Mouse (Mus musculus): ENCODE measurements around the gene Cdh23. TPM values are rescaled to one million over a fixed set of nuclear protein-coding genes. Genes with fewer than 3 reads are reported as not detected.
A peak's percentile ranks its signal among the peaks of the same experiment; 100 is the strongest.

Cdh23 gene
- polyA plus RNA-seq, 1 experiment from 2014 or later, result 6.8 TPM

DNA sequence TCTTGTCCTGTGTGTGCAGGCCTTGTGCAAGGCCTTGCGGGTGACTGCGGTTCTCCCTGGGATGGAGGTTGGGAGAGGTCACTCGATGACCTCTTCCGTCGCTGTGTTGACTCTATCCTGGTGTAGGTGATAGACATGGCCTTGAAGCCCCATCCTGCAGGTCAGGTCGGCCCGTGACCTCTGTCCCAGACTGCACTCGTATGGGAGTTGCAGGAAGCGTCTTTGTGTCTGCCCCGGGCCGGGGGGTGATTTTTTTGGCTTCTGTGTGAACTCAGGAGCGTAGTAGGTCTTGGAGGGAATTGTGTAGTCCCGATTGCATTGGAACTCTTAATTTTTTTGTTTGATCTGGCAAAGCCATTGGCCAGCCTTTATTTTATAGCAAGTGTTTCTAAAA is 418.3 kb downstream of the Cdh23 start:
- peak overlapping the region; percentile 95 for H3K27ac ChIP-seq
- ATAC-seq (ENCODE audit: low FRiP score) (no peak), DNase-seq (ENCODE audit: low spot score) (no peak)
- peak overlapping the region; percentile 61 for H3K4me3 ChIP-seq (replicated peaks; ENCODE audit: low read length)
- H3K36me3 ChIP-seq (replicated peaks; ENCODE audit: control insufficient read depth, insufficient read depth), result no peaks in the 10 kb centered on the region
- H3K9me3 ChIP-seq (ENCODE audit: control insufficient read depth, low read length), result no peaks in the 10 kb centered on the region
- WGBS, result 7% methylated on average over 13 of the region's 13 CpGs
- H3K9ac ChIP-seq, result peak overlapping the region; percentile 74
- peaks cover 47% of the 10 kb centered on the region for H3K4me1 ChIP-seq (replicated peaks; ENCODE audit: control insufficient read depth, insufficient read depth, low read length)
- peak overlapping the region; percentile 77 for H3K4me2 ChIP-seq (replicated peaks)
- H3K27me3 ChIP-seq (ENCODE audit: control insufficient read depth, insufficient read depth, low read length), result no peaks in the 10 kb centered on the region

DNA sequence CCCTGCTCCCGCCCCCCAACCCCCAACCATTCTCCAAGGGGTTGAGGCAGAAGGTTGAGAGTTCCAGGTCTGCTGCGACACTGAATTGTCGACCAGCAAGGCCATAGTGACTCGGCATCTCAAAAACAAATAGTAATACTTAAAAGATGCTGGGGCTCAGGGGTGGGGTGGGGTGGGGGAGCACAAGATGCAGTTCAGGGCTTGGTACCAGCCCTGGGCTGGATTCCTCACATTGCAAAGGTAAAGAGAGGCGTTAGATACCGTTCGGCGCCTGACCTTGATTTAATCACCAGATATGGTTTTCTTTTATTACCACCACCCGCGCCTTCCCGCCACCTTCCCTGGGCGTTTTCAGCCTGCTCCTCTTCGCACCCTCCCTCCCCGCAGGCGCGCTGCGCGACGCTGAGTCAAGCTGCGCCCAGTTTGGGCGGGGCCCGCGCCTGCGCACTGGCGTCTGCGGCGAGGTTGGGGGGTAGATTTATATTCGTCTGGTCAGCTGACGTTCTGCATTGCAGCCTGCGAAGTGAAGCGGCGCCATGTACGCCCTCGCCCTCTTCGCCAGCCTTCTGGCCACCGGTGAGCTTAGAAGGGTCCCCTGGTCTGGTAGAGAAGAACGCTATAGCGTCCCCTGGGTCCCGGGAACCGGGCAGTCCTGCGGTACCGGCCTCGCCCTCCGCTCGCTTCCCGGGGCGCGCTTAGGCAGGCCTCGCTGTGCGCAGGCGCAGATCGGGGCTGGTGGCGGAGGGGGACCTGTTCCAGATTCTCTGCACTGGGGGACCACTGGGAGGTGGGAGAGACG is 418.9 kb downstream of the Cdh23 start, which contains the start of gene Psap:
TSS of gene Psap (plus strand) at position 421 of the 799 bp plus-strand sequence.
- WGBS, result 2% methylated on average over 54 of the region's 54 CpGs
- peak within 1 kb of the TSS; percentile 77 for H3K4me2 ChIP-seq (replicated peaks)

DNA sequence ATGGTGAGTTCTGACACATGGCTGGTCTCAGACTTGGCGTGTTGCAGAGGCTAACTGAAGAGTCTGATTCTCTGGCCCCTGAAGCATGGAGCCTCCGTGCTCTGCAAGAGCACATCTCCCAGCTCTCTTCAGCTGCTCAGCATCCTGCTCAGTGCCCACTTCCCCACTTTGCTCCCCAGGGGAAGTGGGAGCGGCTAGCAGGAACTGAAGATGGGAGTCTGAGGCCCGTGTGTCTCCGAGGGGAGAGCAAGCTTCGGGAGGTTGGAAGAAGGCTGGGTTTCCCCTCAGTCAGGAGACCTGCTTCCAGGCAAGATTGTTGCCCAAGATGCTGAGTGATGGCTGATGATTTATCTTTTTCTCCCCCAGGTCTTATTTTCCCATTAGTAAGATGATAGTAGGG is 422.9 kb downstream of the Cdh23 start:
- ATAC-seq (ENCODE audit: low FRiP score) (no peak), DNase-seq (ENCODE audit: low spot score) (no peak)
- H3K4me3 ChIP-seq (replicated peaks; ENCODE audit: low read length), result no peak overlapping the region
- no peak overlapping the region for H3K4me2 ChIP-seq (replicated peaks)
- no peak overlapping the region for H3K9ac ChIP-seq
- H3K9me3 ChIP-seq (ENCODE audit: control insufficient read depth, low read length), result no peaks in the 10 kb centered on the region
- no peaks in the 10 kb centered on the region for H3K36me3 ChIP-seq (replicated peaks; ENCODE audit: control insufficient read depth, insufficient read depth)
- WGBS, result 72% methylated on average over 6 of the region's 6 CpGs
- no peaks in the 10 kb centered on the region for H3K27me3 ChIP-seq (ENCODE audit: control insufficient read depth, insufficient read depth, low read length)
- H3K27ac ChIP-seq, result no peak overlapping the region
- H3K4me1 ChIP-seq (replicated peaks; ENCODE audit: control insufficient read depth, insufficient read depth, low read length), result peaks cover 3% of the 10 kb centered on the region

More for the DNA sequence above, 418.9 kb downstream of the Cdh23 start, which contains the start of gene Psap:
- DNase-seq (ENCODE audit: low spot score), result peak; percentile 96
- H3K4me1 ChIP-seq (replicated peaks; ENCODE audit: control insufficient read depth, insufficient read depth, low read length), result peaks cover 41% of the 10 kb centered on the region
- H3K9me3 ChIP-seq (ENCODE audit: control insufficient read depth, low read length), result no peaks in the 10 kb centered on the region
- H3K9ac ChIP-seq, result peak within 1 kb of the TSS; percentile 74
- H3K27ac ChIP-seq, result peak within 1 kb of the TSS; percentile 95
- peak within 1 kb of the TSS; percentile 61 for H3K4me3 ChIP-seq (replicated peaks; ENCODE audit: low read length)
- peak; percentile 92 for ATAC-seq (ENCODE audit: low FRiP score)
- no peaks in the 10 kb centered on the region for H3K36me3 ChIP-seq (replicated peaks; ENCODE audit: control insufficient read depth, insufficient read depth)
- H3K27me3 ChIP-seq (ENCODE audit: control insufficient read depth, insufficient read depth, low read length), result no peaks in the 10 kb centered on the region

DNA sequence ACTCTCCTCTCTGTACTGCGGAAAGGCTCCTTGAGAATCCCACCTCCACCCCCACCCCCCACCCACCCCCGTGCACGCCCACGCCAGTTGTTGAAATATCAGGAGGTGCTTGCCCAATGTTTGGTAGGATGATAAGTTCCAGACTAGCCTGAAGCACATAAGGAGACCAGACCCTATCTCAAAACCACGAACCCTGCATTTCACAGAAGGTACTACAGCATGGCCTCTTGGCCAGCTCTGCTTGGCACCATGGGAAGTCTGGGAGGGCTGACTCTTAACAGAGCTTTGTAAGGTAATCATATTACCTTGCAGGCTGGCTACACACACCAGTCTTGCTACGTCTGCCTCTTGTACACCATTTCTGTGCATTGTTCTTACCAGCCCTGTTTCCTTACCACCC is 424.0 kb downstream of the Cdh23 start:
- 73% methylated on average over 6 of the region's 6 CpGs for WGBS
- ATAC-seq (ENCODE audit: low FRiP score), result no peak

DNA sequence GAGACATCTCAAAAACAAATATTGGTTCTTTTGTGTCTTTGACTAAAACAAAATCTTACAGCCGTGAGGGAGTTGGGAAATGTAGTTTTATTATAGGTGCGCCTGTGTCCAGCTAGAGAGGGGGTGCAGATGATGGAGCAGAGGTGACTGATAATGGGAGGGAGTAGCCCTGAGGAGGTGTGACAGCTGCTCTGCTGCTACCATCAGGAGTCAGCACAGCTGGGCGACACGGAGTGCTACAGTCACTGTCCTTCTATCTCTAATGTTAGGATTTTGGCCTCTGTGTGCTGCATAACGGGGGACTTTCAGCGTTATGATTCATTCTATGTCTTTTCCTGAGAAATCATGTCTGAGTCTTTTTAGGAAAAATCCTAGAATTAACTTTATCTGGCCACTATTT is 425.3 kb downstream of the Cdh23 start:
- Histone ChIP-seq H3K27me3 (ENCODE audit: control insufficient read depth, insufficient read depth, low read length) (no peaks in the 10 kb centered on the region), H3K9me3 (ENCODE audit: control insufficient read depth, low read length) (no peaks in the 10 kb centered on the region), H3K9ac (no peak overlapping the region), H3K27ac (no peak overlapping the region), H3K4me2 (replicated peaks) (no peak overlapping the region), H3K4me3 (replicated peaks; ENCODE audit: low read length) (no peak overlapping the region), H3K4me1 (replicated peaks; ENCODE audit: control insufficient read depth, insufficient read depth, low read length) (no peaks in the 10 kb centered on the region), H3K36me3 (replicated peaks; ENCODE audit: control insufficient read depth, insufficient read depth) (no peaks in the 10 kb centered on the region)
- no peak for DNase-seq (ENCODE audit: low spot score)
- WGBS, result 80% methylated on average over 6 of the region's 6 CpGs
- no peak for ATAC-seq (ENCODE audit: low FRiP score)

More for the DNA sequence above, 424.0 kb downstream of the Cdh23 start:
- Histone ChIP-seq H3K9me3 (ENCODE audit: control insufficient read depth, low read length) (no peaks in the 10 kb centered on the region), H3K27ac (no peak overlapping the region), H3K9ac (no peak overlapping the region), H3K4me1 (replicated peaks; ENCODE audit: control insufficient read depth, insufficient read depth, low read length) (no peaks in the 10 kb centered on the region), H3K36me3 (replicated peaks; ENCODE audit: control insufficient read depth, insufficient read depth) (no peaks in the 10 kb centered on the region), H3K4me3 (replicated peaks; ENCODE audit: low read length) (no peak overlapping the region), H3K27me3 (ENCODE audit: control insufficient read depth, insufficient read depth, low read length) (no peaks in the 10 kb centered on the region), H3K4me2 (replicated peaks) (no peak overlapping the region)
- DNase-seq (ENCODE audit: low spot score), result no peak

DNA sequence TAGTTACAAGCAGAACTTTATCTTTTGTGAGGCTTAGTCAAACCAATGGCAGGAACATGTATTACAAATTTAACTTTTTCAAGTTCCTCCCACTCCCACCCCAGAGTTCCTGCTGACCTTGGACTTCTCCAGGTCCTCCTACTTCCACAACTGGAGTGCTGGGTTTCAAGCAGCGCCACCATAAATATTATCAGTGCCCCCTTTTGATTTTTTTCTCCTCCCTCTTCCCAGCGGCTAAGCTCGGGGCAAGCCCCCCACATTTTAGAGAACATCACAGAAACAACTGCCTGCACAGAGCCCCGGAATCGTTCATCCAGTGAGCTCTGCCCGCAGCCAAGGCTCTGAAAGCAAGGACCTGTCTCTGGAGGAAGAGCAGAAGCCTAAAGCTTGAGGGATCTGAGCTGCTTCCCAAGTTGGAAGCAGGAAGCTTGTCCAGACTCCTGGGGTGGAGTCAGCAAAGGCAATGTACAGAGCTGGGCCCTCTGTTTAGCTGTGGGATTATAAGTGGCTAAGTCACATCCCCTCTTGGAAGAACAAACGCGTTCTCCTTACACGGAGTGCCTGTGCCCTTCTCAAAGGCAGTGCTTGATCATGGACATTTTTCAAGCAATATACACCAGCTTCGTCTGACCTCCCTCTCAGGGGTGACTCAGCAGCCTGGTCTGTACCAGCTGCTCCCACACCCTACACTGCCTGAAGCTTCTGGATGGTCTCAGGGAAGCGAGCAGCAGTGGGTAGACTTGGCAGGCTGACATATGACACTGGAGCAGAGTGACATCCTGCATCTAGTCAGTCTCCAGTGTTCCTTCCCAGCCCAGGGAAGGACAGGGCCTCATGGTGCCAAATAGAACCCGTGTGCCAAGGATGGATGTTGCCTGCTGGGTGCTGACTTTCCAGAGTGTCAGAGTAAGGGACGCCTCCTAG is 426.9 kb downstream of the Cdh23 start:
- Histone ChIP-seq H3K4me2 (replicated peaks) (no peak overlapping the region), H3K4me1 (replicated peaks; ENCODE audit: control insufficient read depth, insufficient read depth, low read length) (no peaks in the 10 kb centered on the region), H3K27ac (no peak overlapping the region), H3K27me3 (ENCODE audit: control insufficient read depth, insufficient read depth, low read length) (no peaks in the 10 kb centered on the region), H3K36me3 (replicated peaks; ENCODE audit: control insufficient read depth, insufficient read depth) (no peaks in the 10 kb centered on the region), H3K9me3 (ENCODE audit: control insufficient read depth, low read length) (no peaks in the 10 kb centered on the region), H3K4me3 (replicated peaks; ENCODE audit: low read length) (no peak overlapping the region), H3K9ac (no peak overlapping the region)
- no peak for DNase-seq (ENCODE audit: low spot score)
- WGBS, result 75% methylated on average over 13 of the region's 13 CpGs
- no peak for ATAC-seq (ENCODE audit: low FRiP score)

DNA sequence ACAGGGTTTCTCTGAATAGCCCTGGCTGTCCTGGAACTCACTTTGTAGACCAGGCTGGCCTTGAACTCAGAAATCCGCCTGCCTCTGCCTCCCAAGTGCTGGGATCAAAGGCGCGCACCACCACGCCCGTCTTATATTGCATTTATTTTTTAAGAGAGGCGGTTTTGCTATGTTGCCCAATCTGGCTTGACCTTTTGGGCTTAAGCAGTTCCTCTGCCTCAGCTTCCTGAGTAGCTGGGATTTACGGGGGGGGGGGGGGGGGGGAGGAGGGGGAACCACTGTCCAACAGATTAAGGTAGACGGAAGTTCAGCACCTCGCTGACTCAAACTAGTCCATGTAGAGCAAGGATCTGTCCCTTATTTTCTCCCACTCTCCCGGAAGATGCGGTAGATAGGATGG is 427.6 kb downstream of the Cdh23 start:
- DNase-seq (ENCODE audit: low spot score), result no peak
- Histone ChIP-seq H3K9ac (no peak overlapping the region), H3K4me3 (replicated peaks; ENCODE audit: low read length) (no peak overlapping the region), H3K27ac (no peak overlapping the region), H3K27me3 (ENCODE audit: control insufficient read depth, insufficient read depth, low read length) (no peaks in the 10 kb centered on the region), H3K9me3 (ENCODE audit: control insufficient read depth, low read length) (no peaks in the 10 kb centered on the region), H3K4me2 (replicated peaks) (no peak overlapping the region), H3K4me1 (replicated peaks; ENCODE audit: control insufficient read depth, insufficient read depth, low read length) (no peaks in the 10 kb centered on the region), H3K36me3 (replicated peaks; ENCODE audit: control insufficient read depth, insufficient read depth) (no peaks in the 10 kb centered on the region)
- 91% methylated on average over 11 of the region's 11 CpGs for whole genome bisulfite sequencing
- no peak for ATAC-seq (ENCODE audit: low FRiP score)

DNA sequence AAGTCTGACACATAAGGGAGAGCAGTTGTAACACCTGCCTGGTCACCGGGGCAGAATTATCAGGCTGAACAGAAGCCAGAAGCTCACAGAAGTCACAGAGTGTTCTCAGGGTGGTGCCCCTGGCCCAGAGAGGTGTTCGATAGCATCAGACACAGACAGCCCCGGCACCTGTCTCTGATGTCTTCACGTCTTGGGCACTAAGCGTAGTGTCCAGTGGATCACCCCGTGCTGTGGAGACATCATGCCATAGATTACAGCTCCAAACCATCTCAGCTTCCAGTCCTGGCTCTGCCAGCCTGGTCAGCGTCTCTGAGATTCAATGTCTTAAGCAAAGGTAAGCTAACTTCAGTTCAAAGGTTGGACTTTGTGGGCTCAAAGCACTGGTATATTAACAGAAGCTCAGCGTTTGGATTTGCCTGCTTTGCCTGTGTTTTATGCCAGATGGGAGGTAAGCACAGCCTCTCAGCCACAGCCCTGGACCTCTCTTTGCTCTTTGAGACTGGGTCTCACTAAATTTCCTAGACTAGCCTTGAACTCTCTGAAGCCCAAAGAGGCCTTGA is 429.4 kb downstream of the Cdh23 start:
- H3K27ac ChIP-seq, result no peak overlapping the region
- no peaks in the 10 kb centered on the region for H3K27me3 ChIP-seq (ENCODE audit: control insufficient read depth, insufficient read depth, low read length)
- DNase-seq (ENCODE audit: low spot score), result no peak
- no peaks in the 10 kb centered on the region; the same call in 1 of the 2 replicates for H3K4me1 ChIP-seq (replicated peaks; ENCODE audit: control insufficient read depth, insufficient read depth, low read length)
- 93% methylated on average over 8 of the region's 8 CpGs for WGBS
- H3K36me3 ChIP-seq (replicated peaks; ENCODE audit: control insufficient read depth, insufficient read depth), result no peaks in the 10 kb centered on the region
- H3K4me2 ChIP-seq (replicated peaks), result no peak overlapping the region
- H3K4me3 ChIP-seq (replicated peaks; ENCODE audit: low read length), result no peak overlapping the region
- no peak overlapping the region for H3K9ac ChIP-seq
- no peak for ATAC-seq (ENCODE audit: low FRiP score)
- H3K9me3 ChIP-seq (ENCODE audit: control insufficient read depth, low read length), result no peaks in the 10 kb centered on the region

DNA sequence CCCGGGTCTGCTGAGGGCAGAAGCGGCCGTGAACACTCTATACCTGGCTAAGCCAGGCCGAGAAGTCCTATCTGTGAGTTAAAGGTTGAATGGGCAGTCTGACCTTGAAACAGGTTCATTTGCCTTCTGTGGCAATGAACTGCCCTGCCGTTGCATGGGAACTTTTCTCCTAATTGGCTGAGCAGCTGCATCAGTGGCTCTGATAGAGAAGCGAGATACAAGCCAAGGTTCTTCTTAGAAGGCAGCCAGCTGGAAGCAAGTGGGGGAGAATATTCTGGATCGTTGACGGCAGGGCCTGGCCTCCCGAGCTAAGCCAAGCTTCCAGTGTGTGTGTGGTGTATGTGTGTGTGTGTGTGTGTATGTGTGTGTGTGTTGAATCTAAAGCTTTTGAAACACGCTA is 431.0 kb downstream of the Cdh23 start:
- no peak overlapping the region for H3K4me2 ChIP-seq (replicated peaks)
- no peak for ATAC-seq (ENCODE audit: low FRiP score)
- no peak overlapping the region for H3K27ac ChIP-seq
- H3K9ac ChIP-seq, result no peak overlapping the region
- H3K4me1 ChIP-seq (replicated peaks; ENCODE audit: control insufficient read depth, insufficient read depth, low read length), result no peaks in the 10 kb centered on the region; the same call in 1 of the 2 replicates
- no peaks in the 10 kb centered on the region for H3K9me3 ChIP-seq (ENCODE audit: control insufficient read depth, low read length)
- WGBS, result 76% methylated on average over 10 of the region's 10 CpGs
- H3K36me3 ChIP-seq (replicated peaks; ENCODE audit: control insufficient read depth, insufficient read depth), result no peaks in the 10 kb centered on the region
- H3K4me3 ChIP-seq (replicated peaks; ENCODE audit: low read length), result no peak overlapping the region
- H3K27me3 ChIP-seq (ENCODE audit: control insufficient read depth, insufficient read depth, low read length), result no peaks in the 10 kb centered on the region
- DNase-seq (ENCODE audit: low spot score), result no peak

Measured in hindbrain, embryonic 14.5 days (tissue).